Mouse (Mus musculus) frontal cortex, postnatal 36 days (tissue): ENCODE measurements around the gene Kif1c.

Experiments
- DNase-seq, 2 experiments: peaks; one replicate each; pipeline ENCODE4 v3.0.0; 2022; ENCODE audit warnings: low spot score in 2 of 2

Gene Kif1c

GRCm38 (mm10) chr11:70699722-70700556 lies at the start of gene Kif1c, which contains the start of gene Inca1:
Kif1c (plus strand) TSS chr11:70700548.
Inca1 (minus strand) TSS chr11:70700155.
- peak; percentile 94 to 96 for DNase-seq

GRCm38 (mm10) chr11:70651391-70651790 lies 49.0 kb upstream of the Kif1c start:
- no peak for DNase-seq

GRCm38 (mm10) chr11:70652029-70652883 lies 48.1 kb upstream of the Kif1c start:
- no peak for DNase-seq

- DNase-seq, result no peak
These were observed 47.4 kb upstream of the Kif1c start for GRCm38 (mm10) chr11:70652884-70653344.

- no peak for DNase-seq
These were observed 46.8 kb upstream of the Kif1c start for GRCm38 (mm10) chr11:70653345-70654197.

- peak; percentile 57 to 69 for DNase-seq
These were observed 46.0 kb upstream of the Kif1c start, which contains the start of gene Pfn1 for GRCm38 (mm10) chr11:70654198-70654922. Pfn1 (minus strand) TSS chr11:70654644.

GRCm38 (mm10) chr11:70654923-70655570 lies 45.3 kb upstream of the Kif1c start:
- peak; percentile 69 to 77 for DNase-seq

GRCm38 (mm10) chr11:70655571-70656455 lies 44.5 kb upstream of the Kif1c start:
- no peak for DNase-seq

GRCm38 (mm10) chr11:70656456-70656927 lies 43.9 kb upstream of the Kif1c start:
- DNase-seq, result no peak

- no peak for DNase-seq
These were observed 43.4 kb upstream of the Kif1c start, which contains the start of gene Eno3 for GRCm38 (mm10) chr11:70656964-70657363. Eno3 (plus strand) TSS chr11:70657202.

GRCm38 (mm10) chr11:70657573-70657972 lies 42.8 kb upstream of the Kif1c start:
- DNase-seq, result no peak

- DNase-seq, result no peak
These were observed 42.4 kb upstream of the Kif1c start for GRCm38 (mm10) chr11:70657991-70658390.

- DNase-seq, result no peak
These were observed 41.8 kb upstream of the Kif1c start for GRCm38 (mm10) chr11:70658521-70658920.

- no peak for DNase-seq
These were observed 41.4 kb upstream of the Kif1c start for GRCm38 (mm10) chr11:70658942-70659341.

- no peak for DNase-seq
These were observed 39.8 kb upstream of the Kif1c start for GRCm38 (mm10) chr11:70660571-70660970.

GRCm38 (mm10) chr11:70663101-70663500 lies 37.2 kb upstream of the Kif1c start:
- DNase-seq, result no peak

- no peak for DNase-seq
These were observed 36.4 kb upstream of the Kif1c start for GRCm38 (mm10) chr11:70663957-70664356.

GRCm38 (mm10) chr11:70664741-70665140 lies 35.6 kb upstream of the Kif1c start:
- DNase-seq, result no peak

GRCm38 (mm10) chr11:70666687-70667086 lies 33.7 kb upstream of the Kif1c start:
- DNase-seq, result no peak
